Mouse (Mus musculus) left cerebral cortex, postnatal 10 days (tissue): ENCODE measurements around the gene Eid3. TPM values are rescaled to one million over a fixed set of nuclear protein-coding genes. Genes with fewer than 3 reads are reported as not detected.

Source experiments
- DNase-seq, 2 experiments: peaks; one replicate each; pipeline ENCODE4 v3.0.0; 2021 to 2022; ENCODE audit warnings: low spot score in 2 of 2, mixed read lengths in 1 of 2; ENCODE audit errors: extremely low spot score in 1 of 2
- intact Hi-C: fragments of 180-260 bp; cut with DNase I; formaldehyde crosslinking; loops from one replicate; pipeline ENCODE4 v1.15.1; 2025
- total RNA-seq, 2 experiments: library from RNA; stranded (reverse); gene quantifications; 2 replicates each; pipeline ENCODE4 v1.2.3; 2021

Eid3 gene
- total RNA-seq, 2 experiments from 2014 or later = 1.8 to 2.1 TPM

DNA sequence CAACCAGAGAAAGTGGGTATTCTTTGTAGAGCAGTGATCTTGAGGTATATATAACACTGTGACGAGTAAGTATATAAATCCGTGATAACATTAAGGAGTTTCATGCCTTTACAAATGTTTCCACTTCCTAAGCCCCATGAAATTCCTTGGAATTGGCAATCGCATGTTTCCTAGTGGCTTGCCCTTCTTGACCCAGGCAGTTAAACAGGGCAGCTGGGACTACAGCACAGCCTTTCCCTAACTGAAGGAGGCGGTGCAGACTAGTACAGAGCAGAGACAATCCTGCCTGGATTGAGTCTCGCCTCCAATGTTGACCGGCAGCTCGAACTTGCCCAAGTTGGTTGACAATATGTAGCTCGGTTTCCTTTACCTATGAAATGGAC lies 6.9 kb upstream of the Eid3 start:
- DNase-seq = peak in 1 of 2 experiments; percentile 43
- intact Hi-C loops = loop anchor here (5.0 kb wide), 1 partner anchor 47 kb away; no protein-coding TSS in a partner anchor

DNA sequence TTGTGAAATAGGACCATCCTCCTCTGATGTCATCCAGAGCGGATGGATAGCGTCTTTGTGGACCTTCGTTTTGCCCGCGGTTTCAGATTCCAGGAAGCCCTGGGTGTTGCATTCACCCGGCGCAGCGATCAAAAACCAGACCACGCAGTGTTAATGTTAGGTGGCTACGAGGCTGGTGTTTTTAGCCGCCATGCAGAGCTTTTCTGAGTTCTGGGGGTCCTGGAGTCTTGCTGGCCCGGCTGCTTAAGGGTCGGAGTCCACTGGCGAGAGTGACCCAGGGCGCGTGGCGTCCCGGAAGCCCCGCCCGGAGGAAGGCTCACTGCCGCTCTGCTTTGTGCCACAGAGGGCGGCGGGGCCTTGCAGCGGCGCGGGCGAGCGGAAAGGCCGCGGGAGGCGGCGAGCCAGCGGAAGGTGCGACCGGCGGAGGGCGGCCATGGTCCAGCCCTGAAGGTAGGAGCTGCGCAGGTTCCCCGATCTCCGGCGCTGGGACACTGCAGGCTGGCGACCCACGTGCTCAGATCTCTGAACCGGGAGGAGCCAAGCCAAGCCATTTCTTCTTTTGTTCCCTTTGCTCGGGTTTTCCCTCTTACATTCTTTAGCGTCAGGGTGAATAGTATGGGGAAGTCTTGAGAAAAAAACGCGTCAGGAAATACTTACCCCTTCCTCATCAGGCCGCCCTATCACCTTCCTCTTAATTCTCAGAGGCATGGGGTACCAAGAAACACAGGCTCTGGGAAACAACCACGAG lies 6.1 kb upstream of the Eid3 start:
- intact Hi-C loops = no loop called here
- DNase-seq = peak; percentile 17 to 79

DNA sequence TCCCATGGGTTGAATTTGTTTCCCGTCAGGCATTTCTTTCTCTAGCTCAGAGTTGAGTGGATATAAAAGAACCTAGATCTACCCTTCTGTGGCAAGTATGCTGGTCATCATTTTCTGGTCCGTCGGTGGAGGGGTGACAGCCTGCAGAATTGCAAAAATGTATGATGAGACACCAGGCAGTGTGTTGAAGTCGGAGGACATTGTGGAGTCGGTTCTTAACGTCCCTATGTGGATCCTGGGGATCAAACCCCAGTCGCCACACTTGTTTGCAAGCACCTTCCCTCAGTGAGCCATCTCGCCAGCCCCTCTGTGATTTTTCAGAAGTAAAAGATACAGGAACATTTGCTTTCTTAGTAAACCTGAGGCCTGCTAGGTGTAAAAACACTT lies 5.5 kb upstream of the Eid3 start:
- intact Hi-C loops = no loop called here
- DNase-seq = no peak

DNA sequence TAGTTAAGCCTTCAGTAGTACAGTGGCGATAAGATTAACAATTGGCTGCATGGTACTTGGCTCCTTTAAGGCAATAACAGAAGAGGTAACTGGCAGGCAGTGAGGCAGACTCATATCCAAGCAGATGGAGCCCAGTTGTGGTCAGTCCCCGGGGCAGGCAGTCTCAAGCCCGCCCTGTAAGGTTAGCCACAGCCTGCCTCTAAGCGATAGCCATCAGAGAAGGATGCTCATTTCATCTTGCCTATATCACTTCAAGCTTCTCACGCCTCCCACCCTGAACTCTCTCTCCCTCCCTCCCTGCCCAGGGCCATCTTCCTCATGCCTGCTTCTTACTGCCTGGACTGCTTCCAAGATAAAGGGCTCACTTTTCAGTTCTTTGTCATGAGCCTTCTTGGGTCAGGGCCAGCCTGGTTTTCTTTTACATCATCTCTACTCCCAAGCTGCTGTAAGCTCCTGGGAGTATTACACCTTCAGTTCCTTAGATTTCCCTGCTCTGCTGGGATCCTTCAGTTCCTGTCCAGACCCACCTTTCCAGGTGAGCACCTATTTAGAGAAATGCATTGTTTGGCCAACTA lies 3.2 kb upstream of the Eid3 start:
- intact Hi-C loops = no loop called here
- DNase-seq = no peak

DNA sequence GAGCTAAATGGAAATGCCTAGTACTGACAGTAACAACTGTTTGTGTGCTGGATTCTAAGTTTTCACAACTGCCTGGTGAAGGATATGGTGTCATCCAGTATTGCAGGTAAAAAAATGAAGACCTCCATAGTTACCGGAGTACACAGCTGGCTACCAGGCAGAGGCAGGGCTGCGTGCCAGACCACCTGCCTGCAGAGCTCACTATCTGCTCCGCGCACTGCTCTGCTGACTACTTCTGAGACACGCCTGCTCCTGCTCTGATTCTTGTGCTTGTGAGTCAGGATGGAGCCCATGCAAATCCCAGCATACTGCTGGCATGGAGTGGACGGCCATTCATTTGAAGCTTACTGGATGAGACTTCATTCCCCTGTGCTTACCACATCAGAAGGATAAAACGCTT lies 2.6 kb upstream of the Eid3 start:
- intact Hi-C loops = no loop called here
- DNase-seq = peak in 1 of 2 experiments; percentile 45

DNA sequence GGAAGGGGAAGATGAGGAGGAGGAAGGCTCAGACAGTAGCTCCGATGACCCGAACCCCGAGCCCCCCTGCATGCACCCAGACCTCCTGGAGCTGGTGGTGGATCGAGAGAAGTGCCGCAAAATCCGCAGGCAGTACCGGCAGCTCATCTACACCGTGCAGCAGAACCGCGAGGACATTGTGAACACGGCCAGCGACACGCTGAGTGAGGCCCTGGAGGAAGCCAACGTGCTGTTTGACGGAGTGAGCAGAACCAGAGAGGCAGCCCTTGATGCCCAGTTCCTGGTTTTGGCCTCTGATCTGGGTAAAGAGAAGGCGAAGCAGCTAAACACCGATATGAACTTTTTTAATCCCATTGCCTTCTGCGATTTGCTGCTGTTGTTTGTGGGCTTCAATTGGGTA lies 406 bp downstream of the Eid3 start:
- intact Hi-C loops = no loop called here
- DNase-seq = no peak

DNA sequence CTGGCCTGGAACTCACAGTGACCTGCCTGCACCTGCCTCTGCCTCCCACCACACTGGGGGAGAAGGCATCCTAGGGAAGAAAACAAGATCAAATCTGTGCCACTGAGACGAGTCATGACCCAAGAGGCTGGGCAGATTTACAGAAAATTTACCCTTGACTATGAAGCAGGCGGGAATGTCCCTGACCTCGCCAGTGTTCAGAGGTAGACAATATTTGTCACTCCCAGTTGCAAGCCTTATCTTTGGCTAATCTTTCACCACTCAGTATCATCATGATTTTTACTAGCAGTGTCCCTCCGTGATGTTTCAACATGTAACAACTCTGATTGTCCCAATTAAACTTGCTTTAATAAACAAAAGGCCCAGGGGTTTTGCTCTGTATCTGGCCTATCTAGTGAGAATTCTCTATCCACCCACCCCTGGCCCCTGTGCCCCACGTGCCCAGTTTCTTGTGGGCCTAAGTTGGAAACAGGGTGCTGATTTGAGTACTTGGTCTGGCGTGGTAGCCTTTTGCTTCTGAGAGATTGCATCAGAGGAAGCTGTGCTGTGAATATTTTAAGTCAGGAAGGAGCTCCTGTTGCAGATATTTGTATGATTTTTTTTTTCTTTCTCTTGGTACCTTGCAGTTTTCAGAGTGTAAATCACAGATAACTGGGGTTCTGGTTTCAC lies 2.1 kb downstream of the Eid3 start:
- no peak for DNase-seq
- intact Hi-C loops = no loop called here

DNA sequence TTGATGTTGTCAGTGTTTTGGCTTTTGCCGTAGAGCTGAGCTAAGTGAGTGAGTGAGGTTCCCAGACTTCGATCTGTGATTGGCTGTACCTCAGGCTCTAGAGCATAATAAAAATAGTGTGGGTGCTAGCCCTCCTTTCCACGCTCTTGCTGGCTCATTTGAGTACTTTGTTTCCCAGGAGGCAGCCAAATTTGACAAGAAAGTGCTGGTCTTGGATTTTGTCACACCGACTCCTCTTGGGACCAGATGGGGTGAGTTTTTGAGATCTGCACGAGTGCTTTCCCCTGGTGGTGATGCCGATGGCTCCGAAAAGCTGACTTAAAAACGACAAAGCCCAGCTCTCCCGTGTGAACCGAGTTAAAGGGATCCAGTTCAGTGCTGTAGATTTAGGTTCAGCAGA lies 9.0 kb downstream of the Eid3 start:
- intact Hi-C loops = no loop called here

DNA sequence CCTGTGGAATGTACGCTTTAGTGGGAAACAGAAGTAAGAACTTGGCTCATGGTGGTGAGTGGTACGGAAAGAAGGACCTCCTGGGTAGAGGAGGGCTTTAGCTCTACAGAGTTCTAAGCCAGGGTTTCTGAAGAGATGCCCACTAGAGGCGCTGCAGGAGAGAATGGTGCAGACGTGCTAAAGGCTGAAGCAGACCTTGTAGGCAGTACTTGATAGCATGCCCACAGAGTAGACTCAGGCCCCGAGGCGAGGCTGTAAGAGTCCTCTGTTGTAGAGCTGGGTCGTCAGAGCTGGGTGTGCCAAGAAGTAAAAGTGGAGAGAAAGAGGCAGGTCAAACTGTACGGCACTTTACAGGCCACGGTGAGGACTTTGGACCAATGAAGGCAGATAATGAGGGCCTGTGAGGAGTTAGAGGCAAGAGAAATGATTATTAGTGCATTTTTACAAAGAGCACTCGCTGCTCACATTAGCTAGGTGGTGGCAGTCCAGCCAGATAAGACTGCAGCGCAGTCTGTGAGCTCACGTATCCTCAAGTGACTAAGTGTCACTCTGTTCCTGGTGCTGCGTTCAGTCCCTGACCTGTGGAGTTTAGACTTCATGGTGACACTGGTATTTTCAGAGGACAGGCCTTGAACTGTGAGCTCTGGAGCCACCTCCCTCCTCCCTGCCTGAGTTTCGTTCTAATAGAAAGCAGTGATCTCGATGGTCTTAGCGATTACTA lies 9.8 kb downstream of the Eid3 start:
- intact Hi-C loops = no loop called here
- peak in 1 of 2 experiments; percentile 53 for DNase-seq

More for the DNA sequence above, 9.0 kb downstream of the Eid3 start:
- DNase-seq = no peak

DNA sequence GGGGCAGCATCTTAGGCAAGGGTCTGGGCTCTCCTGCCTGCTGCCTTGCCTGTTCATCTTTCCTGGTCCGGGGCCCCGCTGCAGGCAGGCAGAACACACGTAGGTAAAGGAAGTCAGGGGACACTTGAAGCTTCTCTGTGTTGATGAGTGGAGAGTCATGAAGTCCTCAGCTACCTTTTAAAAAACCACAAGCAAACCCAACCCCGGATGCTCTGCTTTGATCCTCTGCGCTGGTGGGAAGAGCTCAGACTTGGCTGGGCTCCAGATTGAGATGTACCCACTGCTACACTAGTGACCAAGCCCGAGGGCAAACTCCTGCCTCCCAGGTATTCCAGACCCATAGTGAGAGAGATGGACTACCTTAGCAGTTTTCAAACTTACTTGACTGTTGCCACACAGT lies 20.9 kb downstream of the Eid3 start:
- DNase-seq = no peak
- intact Hi-C loops = no loop called here

DNA sequence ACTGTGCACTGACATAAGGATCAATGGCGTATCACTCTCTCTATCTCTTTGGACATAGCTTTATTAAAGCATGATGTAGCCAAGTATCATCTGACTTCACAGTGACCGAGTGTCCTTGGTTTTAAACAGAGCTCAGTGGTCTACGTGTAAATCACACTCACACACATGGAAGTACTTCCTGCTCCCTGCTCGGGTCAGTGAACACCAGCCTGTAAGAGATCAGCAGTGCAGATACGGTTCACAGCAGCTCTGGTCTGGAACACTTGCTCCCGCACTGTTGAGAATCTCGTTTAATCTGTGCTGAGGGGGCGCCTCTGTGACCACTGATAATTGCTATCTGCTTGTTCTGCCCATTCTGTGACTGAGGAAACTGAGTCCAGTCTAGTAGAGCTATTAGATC lies 22.1 kb downstream of the Eid3 start:
- no peak for DNase-seq
- intact Hi-C loops = no loop called here

DNA sequence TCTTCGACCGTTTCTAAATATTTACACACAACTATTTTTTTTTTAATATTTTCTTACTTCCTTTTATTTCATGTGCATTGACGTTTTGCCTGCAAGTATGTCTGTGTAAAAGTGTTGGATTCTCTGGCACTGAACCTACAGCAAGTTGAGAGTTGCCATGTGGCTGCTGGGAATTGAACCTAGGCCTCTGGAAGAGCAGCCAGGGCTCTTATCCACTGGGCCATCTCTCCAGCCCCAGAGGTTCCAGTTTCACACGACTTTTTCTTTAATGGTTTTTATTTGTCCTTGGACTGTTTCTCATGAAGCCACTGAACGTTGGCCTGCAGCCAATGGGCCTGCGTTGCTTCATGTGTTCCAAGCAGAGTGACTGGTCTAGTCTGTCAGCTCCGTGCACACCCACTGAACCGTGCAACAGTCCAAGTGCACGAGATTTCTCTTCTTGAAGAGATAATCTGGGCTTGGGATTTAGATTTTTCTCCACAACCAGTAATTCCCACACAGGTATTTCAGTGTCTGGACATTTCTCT lies 23.1 kb downstream of the Eid3 start:
- intact Hi-C loops = no loop called here
- DNase-seq = peak in 1 of 2 experiments; percentile 49

DNA sequence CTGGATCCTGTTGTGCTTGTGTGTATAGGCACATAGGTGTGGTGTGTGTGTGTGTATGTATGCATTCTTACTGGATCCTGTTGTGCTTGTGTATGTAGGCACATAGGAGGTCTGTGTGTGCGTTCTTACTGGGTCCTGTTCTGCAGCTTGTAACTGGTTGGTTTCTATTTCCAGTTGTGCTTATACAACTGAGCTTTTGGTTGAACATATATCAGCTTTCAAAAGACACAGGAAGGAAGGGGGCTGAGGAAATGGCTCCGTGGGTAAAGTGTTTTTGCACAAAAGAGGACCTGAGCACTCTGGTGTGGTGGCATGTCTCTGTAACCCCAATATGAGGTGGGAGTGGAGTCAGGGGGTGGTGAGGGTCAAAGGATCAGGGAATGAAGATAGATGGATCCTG lies 24.5 kb downstream of the Eid3 start:
- intact Hi-C loops = no loop called here
- no peak for DNase-seq

DNA sequence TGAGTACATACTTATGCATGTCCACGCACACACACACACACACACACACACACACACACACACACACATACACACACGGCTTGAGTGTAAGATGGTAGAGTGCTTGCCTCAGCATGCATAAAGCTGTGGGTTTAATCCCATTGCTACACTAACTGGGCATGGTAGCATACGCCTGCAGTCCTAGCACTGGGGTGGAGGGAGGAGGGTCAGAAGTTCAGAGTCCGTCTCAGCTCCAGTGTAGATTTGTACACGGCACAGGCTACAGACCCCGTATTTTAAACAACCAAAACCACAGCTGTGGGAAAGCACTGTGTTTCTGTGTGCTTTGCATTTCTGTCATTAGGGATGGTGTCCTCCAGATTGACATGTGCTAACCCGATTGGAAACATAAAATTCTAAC lies 25.0 kb downstream of the Eid3 start:
- no peak for DNase-seq
- intact Hi-C loops = no loop called here

DNA sequence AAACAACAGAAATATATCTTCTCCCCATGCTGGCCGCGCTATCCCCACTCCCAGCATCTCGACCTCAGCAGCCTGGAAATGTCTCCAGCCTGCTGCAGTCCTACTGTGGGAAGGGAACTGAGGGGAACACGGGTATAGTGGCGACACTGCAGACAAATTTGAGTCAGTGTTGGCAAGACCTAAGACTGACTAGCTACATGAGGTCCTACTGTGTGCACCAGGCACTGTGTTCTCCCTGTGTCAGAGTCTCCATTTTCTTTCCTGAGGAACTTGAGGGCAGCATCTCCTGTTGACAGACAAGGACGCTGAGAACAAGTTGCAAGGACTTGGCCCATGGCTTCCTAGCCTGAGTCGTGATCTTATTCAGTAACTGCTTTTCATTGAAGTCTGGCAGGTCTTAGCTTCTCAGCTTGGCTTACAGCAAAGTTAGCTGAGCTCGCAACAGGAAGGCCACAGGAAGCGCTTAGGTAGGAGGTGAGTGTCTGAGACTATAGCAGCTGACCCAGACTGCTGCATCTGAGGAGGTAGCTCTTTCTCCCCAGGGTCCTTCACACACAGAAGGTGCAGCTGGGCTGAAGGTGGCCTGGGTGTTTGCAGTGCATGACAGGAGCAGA lies 26.1 kb downstream of the Eid3 start:
- DNase-seq = no peak
- intact Hi-C loops = no loop called here

DNA sequence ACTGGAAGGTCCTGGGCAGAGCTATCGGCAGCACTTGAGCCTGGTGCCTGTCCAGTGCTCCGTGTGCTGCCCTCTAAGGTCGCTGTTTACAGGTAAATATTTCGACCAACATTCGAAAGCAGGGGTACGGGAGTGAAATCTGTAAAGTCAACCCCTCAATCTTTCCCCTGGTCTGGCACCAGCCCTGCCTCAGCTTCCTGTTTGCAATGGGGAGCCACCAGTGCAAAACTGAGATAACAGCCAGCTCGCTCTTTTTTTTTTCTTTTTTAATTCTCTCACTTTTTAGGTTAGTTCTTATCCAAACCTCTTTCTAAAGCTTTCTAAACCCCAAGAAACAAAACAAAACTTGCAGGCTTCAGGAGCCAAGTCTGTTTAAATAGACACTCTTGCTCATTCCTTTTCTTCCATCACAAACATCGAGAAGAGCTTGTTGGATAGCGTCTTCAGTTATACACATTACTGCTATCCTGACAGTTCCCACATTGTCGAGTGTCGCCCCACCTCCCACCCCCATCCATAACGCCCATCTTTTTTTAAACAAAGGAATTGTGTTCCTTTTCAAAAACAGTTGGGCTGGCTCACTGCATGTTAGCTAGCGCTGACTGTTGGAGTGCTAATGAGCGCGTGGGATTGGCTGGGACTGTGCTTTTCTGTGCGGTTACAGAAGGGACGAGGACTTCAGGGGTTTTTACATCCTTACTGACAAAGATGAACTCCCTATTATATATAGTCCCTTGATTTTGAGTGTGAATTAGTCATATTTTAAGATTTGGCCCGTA lies 27.6 kb downstream of the Eid3 start:
- DNase-seq = no peak
- intact Hi-C loops = no loop called here

DNA sequence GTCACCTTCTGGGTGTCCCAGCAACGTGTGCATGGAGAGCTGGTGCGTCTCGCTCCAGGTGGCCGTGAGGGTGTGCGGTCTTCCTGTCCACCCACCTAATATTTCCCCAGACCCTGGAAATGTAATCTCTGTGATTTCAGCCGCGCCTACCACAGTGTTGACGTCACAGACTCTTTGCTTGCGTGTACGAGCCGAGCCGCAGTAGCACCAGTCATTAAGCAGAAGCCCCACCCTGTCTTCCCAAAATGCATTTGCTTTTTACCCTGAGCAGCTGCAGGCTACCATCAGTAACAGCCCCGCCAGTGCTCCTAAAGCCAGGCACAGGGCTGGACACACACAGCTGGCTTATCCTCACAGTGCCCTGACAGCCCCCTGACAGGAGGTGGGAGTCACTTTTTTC lies 31.5 kb downstream of the Eid3 start:
- intact Hi-C loops = no loop called here

DNA sequence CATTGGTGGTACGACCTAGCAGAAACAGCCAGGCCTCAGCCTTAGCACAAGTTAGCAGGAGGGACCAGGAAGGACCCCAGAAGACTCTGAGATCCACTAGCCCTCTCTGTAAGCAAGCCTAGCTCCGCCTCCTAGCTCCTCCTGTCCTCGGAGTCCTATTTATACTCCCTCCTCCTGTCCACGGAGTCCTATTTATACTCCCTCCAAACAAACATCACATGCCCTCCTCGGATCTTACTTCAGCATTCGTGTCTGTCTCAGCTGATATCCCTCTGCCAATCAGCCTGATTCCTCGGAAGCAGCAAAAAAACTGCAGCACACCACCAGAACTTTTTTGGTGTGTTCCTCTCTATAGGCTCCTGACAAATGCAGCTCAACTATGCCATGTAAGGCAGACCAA lies 32.5 kb downstream of the Eid3 start:
- intact Hi-C loops = no loop called here
- DNase-seq = no peak

More for the DNA sequence above, 31.5 kb downstream of the Eid3 start:
- no peak for DNase-seq
